Mouse (Mus musculus): Measurements from ENCODE around the gene Gucy2d.

- TF ChIP-seq CTCF (IDR thresholded peaks at IDR 0.05; ENCODE audit: low read depth) = no peak
- TF ChIP-seq EP300 (IDR thresholded peaks at IDR 0.05; ENCODE audit: low read depth) = no peak
Observed at GRCm38 (mm10) chr7:98416020-98416419, 24.2 kb upstream of the Gucy2d start.
